Mouse (Mus musculus): Measurements from ENCODE around the gene Vmn1r66. TPM values are rescaled to one million over a fixed set of nuclear protein-coding genes. Genes with fewer than 3 reads are reported as not detected.
"Not testable (repeated sequence)": the region's sequence is repeated elsewhere in the genome, so short reads cannot be mapped to it uniquely, and the experiment has no call there.

Gene Vmn1r66
- polyA plus RNA-seq (2016; fragmentation: Nextera tagmentation; extraction: Ambion mirVana): not detected in 2 replicates

GRCm38 (mm10) chr7:10277906-10278305 lies at the start of gene Vmn1r66:
Gene Vmn1r66 (minus strand): TSS chr7:10278006.
- H3K4me2 ChIP-seq (replicated peaks): no peak within 1 kb of the TSS
- H3K9me3 ChIP-seq: peaks cover 23% of the 10 kb centered on the region
- H3K27ac ChIP-seq (replicated peaks): no peak within 1 kb of the TSS
- H3K9ac ChIP-seq (replicated peaks): no peak within 1 kb of the TSS
- no peaks in the 10 kb centered on the region for H3K36me3 ChIP-seq
- no peak within 1 kb of the TSS for H3K4me3 ChIP-seq
- no peak for ATAC-seq (ENCODE audit: low FRiP score, low read depth)
- H3K27me3 ChIP-seq: no peaks in the 10 kb centered on the region
- H3K4me1 ChIP-seq: no peaks in the 10 kb centered on the region

GRCm38 (mm10) chr7:10325462-10325861 lies 47.7 kb upstream of the Vmn1r66 start:
- H3K36me3 ChIP-seq; H3K27ac ChIP-seq (replicated peaks); H3K27me3 ChIP-seq; H3K9ac ChIP-seq (replicated peaks); H3K4me1 ChIP-seq; H3K4me2 ChIP-seq (replicated peaks); ATAC-seq (ENCODE audit: low FRiP score, low read depth); H3K4me3 ChIP-seq: not testable (repeated sequence)
- H3K9me3 ChIP-seq: peaks cover 32% of the 10 kb centered on the region
- 81% methylated on average over 19 of the region's 20 CpGs for WGBS

GRCm38 (mm10) chr7:10252075-10252474 lies 25.7 kb downstream of the Vmn1r66 start:
- no peaks in the 10 kb centered on the region for H3K4me1 ChIP-seq
- no peaks in the 10 kb centered on the region for H3K27me3 ChIP-seq
- no peak overlapping the region for H3K4me2 ChIP-seq (replicated peaks)
- ATAC-seq (ENCODE audit: low FRiP score, low read depth): no peak
- H3K9me3 ChIP-seq: peaks cover 52% of the 10 kb centered on the region
- no peak overlapping the region for H3K27ac ChIP-seq (replicated peaks)
- no peaks in the 10 kb centered on the region for H3K36me3 ChIP-seq
- 89% methylated on average over 13 of the region's 13 CpGs for WGBS
- no peak overlapping the region for H3K4me3 ChIP-seq
- no peak overlapping the region for H3K9ac ChIP-seq (replicated peaks)

- 75% methylated on average over 5 of the region's 5 CpGs for WGBS
- Histone ChIP-seq H3K27ac (replicated peaks) (no peak overlapping the region), H3K9ac (replicated peaks) (no peak overlapping the region), H3K9me3 (peaks cover 48% of the 10 kb centered on the region), H3K4me3 (no peak overlapping the region), H3K27me3 (no peaks in the 10 kb centered on the region), H3K4me2 (replicated peaks) (no peak overlapping the region), H3K4me1 (no peaks in the 10 kb centered on the region), H3K36me3 (no peaks in the 10 kb centered on the region)
- ATAC-seq (ENCODE audit: low FRiP score, low read depth): no peak
These were observed 28.7 kb downstream of the Vmn1r66 start for GRCm38 (mm10) chr7:10249146-10249545.

Other genes with a start within 250 kb of the Vmn1r66 start
- gene Vmn2r50, start 224.7 kb downstream of the Vmn1r66 start, polyA plus RNA-seq (2016; fragmentation: Nextera tagmentation; extraction: Ambion mirVana): not detected in 2 replicates
- not detected in 2 replicates for gene Vmn2r51, start 172.3 kb downstream of the Vmn1r66 start, polyA plus RNA-seq (2016; fragmentation: Nextera tagmentation; extraction: Ambion mirVana)
- gene Vmn2r52, start 101.4 kb downstream of the Vmn1r66 start, polyA plus RNA-seq (2016; fragmentation: Nextera tagmentation; extraction: Ambion mirVana): not detected in 2 replicates
- gene Vmn1r67, start 165.3 kb upstream of the Vmn1r66 start, polyA plus RNA-seq (2016; fragmentation: Nextera tagmentation; extraction: Ambion mirVana): not detected in 2 replicates
- gene Zik1, start 217.4 kb upstream of the Vmn1r66 start, polyA plus RNA-seq (2016; fragmentation: Nextera tagmentation; extraction: Ambion mirVana): 48.9 and 52.8 TPM in 2 replicates

All from midbrain, embryonic 12.5 days (tissue).